Mouse (Mus musculus) hindbrain, embryonic 15.5 days (tissue): ENCODE data around the gene Olfr1178. TPM values are rescaled to one million over a fixed set of nuclear protein-coding genes. Genes with fewer than 3 reads are reported as not detected.

Experiments used
- ATAC-seq: fragments of 200-750 bp; cut with Nextera tagmentation; 2 replicates; pipeline ENCODE4 v1.8.0; 2017; ENCODE audit warnings: low read depth, moderate number of reproducible peaks, moderate TSS enrichment; ENCODE audit not compliant: low FRiP score
- H3K27ac ChIP-seq: fragments of 300-500 bp; sonication (generic); replicated peaks from 2 replicates; pipeline ENCODE4 v1.5.1; 2015; ENCODE audit warnings: mild to moderate bottlenecking, inconsistent platforms
- H3K27me3 ChIP-seq: fragments of 300-500 bp; sonication (generic); 2 replicates; pipeline ENCODE4 v1.6.1; 2015; ENCODE audit warnings: control low read depth, inconsistent platforms
- H3K36me3 ChIP-seq: fragments of 300-500 bp; sonication (generic); 2 replicates; pipeline ENCODE4 v1.6.1; 2015; ENCODE audit warnings: control low read depth, inconsistent platforms
- H3K4me1 ChIP-seq: fragments of 300-500 bp; sonication (generic); replicated peaks from 2 replicates; pipeline ENCODE4 v1.6.1; 2015; ENCODE audit warnings: control low read depth, inconsistent platforms
- H3K4me2 ChIP-seq: fragments of 300-500 bp; sonication (generic); 2 replicates; pipeline ENCODE4 v1.6.1; 2015; ENCODE audit warnings: moderate library complexity, mild to moderate bottlenecking, inconsistent platforms
- H3K4me3 ChIP-seq: fragments of 300-500 bp; sonication (generic); 2 replicates; pipeline ENCODE4 v1.5.1; 2015; ENCODE audit warnings: mild to moderate bottlenecking, inconsistent platforms
- H3K9ac ChIP-seq: fragments of 300-500 bp; sonication (generic); 2 replicates; pipeline ENCODE4 v1.6.1; 2015; ENCODE audit warnings: inconsistent platforms
- H3K9me3 ChIP-seq: fragments of 300-500 bp; sonication (generic); 2 replicates; pipeline ENCODE4 v1.6.1; 2016; ENCODE audit warnings: control low read depth, inconsistent platforms
- WGBS: fragments of 180-500 bp; shearing (Covaris S2); methylation state at CpG from one replicate; pipeline ENCODE4 v1.1.7; 2015; 5-methylcytosine and 5-hydroxymethylcytosine counted together
- polyA plus RNA-seq: library from polyadenylated mRNA; unstranded; fragments of >200 nt; fragmentation: Nextera tagmentation; extraction: Ambion mirVana; gene quantifications from 2 replicates; pipeline ENCODE4 v1.2.1, GENCODE M21; 2015

Gene Olfr1178
- not detected in 2 replicates for polyA plus RNA-seq

DNA sequence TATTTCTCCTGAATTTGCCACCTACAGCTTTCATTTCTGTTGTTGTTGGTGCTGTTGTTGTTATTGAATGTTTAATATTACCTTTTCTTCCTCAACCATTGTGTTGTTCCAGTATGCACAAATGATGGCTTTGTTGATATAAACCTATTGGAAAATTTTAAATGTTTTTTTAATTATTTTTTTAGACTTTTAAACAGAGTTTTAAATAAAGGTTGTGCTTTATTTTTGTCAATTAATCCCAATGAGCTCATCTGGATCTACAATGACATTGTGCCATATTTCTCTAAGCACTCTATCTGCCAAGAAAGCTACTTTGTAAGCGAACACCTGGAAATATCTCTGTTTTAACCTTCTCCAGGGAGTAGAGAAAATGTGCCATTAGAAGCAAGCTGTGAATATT, at the start of gene Olfr1178:
Olfr1178 (plus strand) TSS at position 301 of the 400 bp plus-strand sequence.
- ATAC-seq = no peak
- H3K4me3 ChIP-seq = no peak within 1 kb of the TSS
- H3K4me2 ChIP-seq = no peak within 1 kb of the TSS

DNA sequence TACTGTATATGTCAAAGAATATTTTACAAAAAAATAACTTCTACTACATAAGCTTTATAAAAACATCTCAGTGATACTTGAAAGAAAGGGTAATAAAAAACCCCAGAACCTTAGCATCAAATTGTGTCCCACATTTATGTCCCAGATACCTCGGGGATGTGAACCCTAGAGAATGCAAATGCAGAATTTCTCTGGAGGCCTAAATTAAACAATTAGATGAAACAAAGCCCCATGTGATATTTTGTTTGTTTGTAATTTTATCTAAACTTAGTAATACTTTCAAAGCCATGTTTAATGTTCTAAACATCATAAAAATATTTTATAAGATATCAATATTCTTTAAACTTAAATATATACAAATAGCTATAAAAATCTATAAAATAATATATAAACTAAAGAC, 40.5 kb upstream of the Olfr1178 start, which contains the start of gene Olfr1177-ps:
Olfr1177-ps (minus strand) TSS at position 101 of the 400 bp plus-strand sequence.
- H3K27ac ChIP-seq = no peak within 1 kb of the TSS
- no peak for ATAC-seq

More for the DNA sequence above, at the start of gene Olfr1178:
- Histone ChIP-seq H3K4me1 (no peaks in the 10 kb centered on the region), H3K36me3 (no peaks in the 10 kb centered on the region), H3K9ac (no peak within 1 kb of the TSS), H3K27ac (no peak within 1 kb of the TSS), H3K9me3 (no peaks in the 10 kb centered on the region), H3K27me3 (no peaks in the 10 kb centered on the region)
- WGBS = 84% methylated on average over 1 of the region's 1 CpGs

DNA sequence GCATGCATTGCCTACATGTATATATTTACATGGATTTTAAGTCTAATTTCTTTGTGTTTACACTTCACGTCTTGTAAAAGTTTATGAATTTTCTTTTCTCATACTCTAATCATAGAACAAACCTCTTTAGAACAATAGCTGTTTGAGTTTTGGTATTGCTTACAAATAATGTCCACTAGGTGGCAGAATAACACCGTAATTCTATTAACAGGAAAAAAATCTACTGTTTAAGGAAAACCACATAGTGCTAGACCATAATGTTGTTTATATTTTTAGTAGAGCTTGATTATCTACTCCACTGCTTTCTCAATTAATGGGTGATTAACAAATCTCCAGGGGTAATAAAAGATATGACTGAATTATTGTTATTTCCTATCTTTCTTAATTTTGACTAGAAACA, 30.6 kb upstream of the Olfr1178 start:
- Histone ChIP-seq H3K36me3 (no peaks in the 10 kb centered on the region), H3K9ac (no peak overlapping the region), H3K27ac (no peak overlapping the region), H3K4me3 (no peak overlapping the region), H3K4me2 (no peak overlapping the region), H3K27me3 (no peaks in the 10 kb centered on the region), H3K4me1 (no peaks in the 10 kb centered on the region), H3K9me3 (no peaks in the 10 kb centered on the region)
- ATAC-seq = peak; percentile 76
- 3% methylated on average over 2 of the region's 2 CpGs for WGBS

More for the DNA sequence above, 40.5 kb upstream of the Olfr1178 start, which contains the start of gene Olfr1177-ps:
- WGBS = 89% methylated on average over 1 of the region's 1 CpGs
- Histone ChIP-seq H3K9me3 (no peaks in the 10 kb centered on the region), H3K4me3 (no peak within 1 kb of the TSS), H3K4me2 (no peak within 1 kb of the TSS), H3K27me3 (no peaks in the 10 kb centered on the region), H3K4me1 (no peaks in the 10 kb centered on the region), H3K9ac (no peak within 1 kb of the TSS), H3K36me3 (no peaks in the 10 kb centered on the region)

DNA sequence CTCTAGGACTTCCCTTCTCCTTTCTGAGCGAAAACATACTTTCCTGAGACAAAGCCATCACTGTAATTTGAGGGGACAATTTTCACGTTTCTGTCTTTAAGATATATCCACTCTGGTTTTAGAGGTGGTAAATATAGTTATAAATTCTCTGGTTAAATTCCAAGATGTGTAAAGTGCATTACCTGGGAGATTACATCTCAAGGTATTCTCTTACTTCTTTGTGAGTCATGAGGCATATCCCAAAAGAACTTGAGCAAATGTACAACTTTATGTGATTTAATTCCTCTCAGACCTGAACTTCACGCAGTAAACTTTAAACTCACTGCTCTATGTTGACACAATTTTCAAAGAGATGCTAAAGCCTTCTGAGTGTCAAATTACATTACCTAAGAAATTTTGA, 19.5 kb downstream of the Olfr1178 start, which contains the start of gene Olfr1179:
Olfr1179 (minus strand) TSS at position 101 of the 400 bp plus-strand sequence.
- WGBS = 89% methylated on average over 3 of the region's 3 CpGs
- H3K4me1 ChIP-seq = no peaks in the 10 kb centered on the region
- no peak within 1 kb of the TSS for H3K4me3 ChIP-seq
- H3K27ac ChIP-seq = no peak within 1 kb of the TSS
- ATAC-seq = no peak
- H3K9me3 ChIP-seq = no peaks in the 10 kb centered on the region
- H3K9ac ChIP-seq = no peak within 1 kb of the TSS
- H3K27me3 ChIP-seq = no peaks in the 10 kb centered on the region
- H3K4me2 ChIP-seq = no peak within 1 kb of the TSS
- H3K36me3 ChIP-seq = no peaks in the 10 kb centered on the region

DNA sequence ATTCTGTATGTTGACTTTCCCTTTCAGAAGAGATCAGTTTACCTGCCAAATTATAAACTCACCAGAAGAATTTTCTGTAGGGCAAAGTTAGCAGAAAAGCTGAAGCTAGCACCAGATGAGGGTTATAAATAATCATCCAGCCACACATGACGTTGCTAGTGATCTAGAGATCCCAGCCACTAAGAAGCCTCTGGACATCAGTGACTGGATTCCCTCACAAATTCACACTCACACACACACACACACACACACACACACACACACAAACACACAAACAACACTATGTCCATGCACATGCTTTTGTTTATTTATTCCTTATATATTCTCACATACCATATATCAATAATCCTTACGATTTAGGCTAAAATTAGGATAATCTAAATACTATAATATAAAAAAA, 32.2 kb downstream of the Olfr1178 start, which contains the start of gene Olfr1180:
Olfr1180 (minus strand) TSS at position 101 of the 400 bp plus-strand sequence.
- no peak within 1 kb of the TSS for H3K4me2 ChIP-seq
- H3K27me3 ChIP-seq = no peaks in the 10 kb centered on the region
- H3K4me3 ChIP-seq = no peak within 1 kb of the TSS
- H3K27ac ChIP-seq = no peak within 1 kb of the TSS
- no peaks in the 10 kb centered on the region for H3K4me1 ChIP-seq
- 77% methylated on average over 2 of the region's 2 CpGs for WGBS
- H3K36me3 ChIP-seq = no peaks in the 10 kb centered on the region
- ATAC-seq = no peak
- no peak within 1 kb of the TSS for H3K9ac ChIP-seq
- no peaks in the 10 kb centered on the region for H3K9me3 ChIP-seq

DNA sequence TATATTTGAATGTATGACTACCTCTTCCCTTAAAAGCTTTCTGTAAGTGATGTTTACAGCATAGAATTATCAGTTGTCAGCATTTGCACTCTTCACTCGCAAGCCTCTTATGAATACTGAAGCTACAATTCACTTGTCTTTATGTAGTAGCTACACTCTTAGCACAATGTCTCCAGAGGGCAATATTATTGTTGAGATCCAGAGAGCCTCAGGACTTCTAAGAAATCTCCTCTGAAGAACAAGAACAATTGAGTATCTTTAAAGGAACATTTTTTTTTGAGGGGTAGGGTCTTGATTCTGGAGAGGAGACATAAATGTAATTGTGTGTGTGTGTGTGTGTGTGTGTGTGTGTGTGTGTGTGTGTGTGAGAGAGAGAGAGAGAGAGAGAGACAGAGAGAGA, 39.2 kb downstream of the Olfr1178 start, which contains the start of gene Olfr1181:
Olfr1181 (minus strand) TSS at position 101 of the 400 bp plus-strand sequence.
- H3K4me1 ChIP-seq = no peaks in the 10 kb centered on the region
- no peaks in the 10 kb centered on the region for H3K9me3 ChIP-seq
- no peaks in the 10 kb centered on the region for H3K27me3 ChIP-seq
- H3K4me2 ChIP-seq = no peak within 1 kb of the TSS
- no peak for ATAC-seq
- WGBS = 88% methylated on average over 1 of the region's 1 CpGs
- no peaks in the 10 kb centered on the region for H3K36me3 ChIP-seq
- H3K27ac ChIP-seq = no peak within 1 kb of the TSS
- no peak within 1 kb of the TSS for H3K9ac ChIP-seq
- no peak within 1 kb of the TSS for H3K4me3 ChIP-seq

DNA sequence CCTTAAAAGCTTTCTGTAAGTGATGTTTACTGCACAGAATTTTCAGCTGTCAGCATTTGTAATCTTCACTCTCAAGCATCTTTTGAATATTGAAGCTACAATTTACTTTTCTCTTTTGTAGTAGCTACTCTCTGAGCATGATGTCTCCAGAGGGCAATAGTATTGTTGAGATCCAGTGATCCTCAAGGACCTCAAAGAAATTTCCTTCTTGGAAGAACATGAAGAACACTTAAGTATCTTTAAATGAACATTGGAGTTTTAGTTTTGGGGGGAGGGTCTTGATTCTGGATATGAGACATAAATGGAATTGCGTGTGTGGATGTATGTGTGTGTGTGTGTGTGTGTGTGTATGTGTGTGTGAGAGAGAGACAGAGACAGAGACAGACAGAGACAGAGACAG, 62.2 kb downstream of the Olfr1178 start, which contains the start of gene Gm13757:
Gm13757 (minus strand) TSS at position 101 of the 400 bp plus-strand sequence.
- WGBS = 93% methylated on average over 1 of the region's 1 CpGs
- H3K27ac ChIP-seq = no peak within 1 kb of the TSS
- H3K4me2 ChIP-seq = no peak within 1 kb of the TSS
- H3K4me1 ChIP-seq = no peaks in the 10 kb centered on the region
- no peaks in the 10 kb centered on the region for H3K9me3 ChIP-seq
- no peak for ATAC-seq
- no peak within 1 kb of the TSS for H3K9ac ChIP-seq
- no peak within 1 kb of the TSS for H3K4me3 ChIP-seq
- no peaks in the 10 kb centered on the region for H3K36me3 ChIP-seq
- H3K27me3 ChIP-seq = no peaks in the 10 kb centered on the region

Other genes with a start within 250 kb of the Olfr1178 start
- gene Olfr1167, start 231.9 kb upstream of the Olfr1178 start, polyA plus RNA-seq = not detected in 2 replicates
- gene Olfr1168, start 205.2 kb upstream of the Olfr1178 start, polyA plus RNA-seq = not detected in 2 replicates
- gene Olfr1170, start 158.7 kb upstream of the Olfr1178 start, polyA plus RNA-seq = not detected in 2 replicates
- gene Olfr1173, start 107.2 kb upstream of the Olfr1178 start, polyA plus RNA-seq = not detected in 2 replicates
- not detected in 2 replicates for gene Olfr1174-ps, start 71.9 kb upstream of the Olfr1178 start, polyA plus RNA-seq
- gene Olfr1175-ps, start 59.8 kb upstream of the Olfr1178 start, polyA plus RNA-seq = not detected in 2 replicates
- gene Olfr1176, start 50.3 kb upstream of the Olfr1178 start, polyA plus RNA-seq = not detected in 2 replicates
- gene Olfr1177-ps, start 40.6 kb upstream of the Olfr1178 start, polyA plus RNA-seq = not detected in 2 replicates
- not detected in 2 replicates for gene Olfr1179, start 19.4 kb downstream of the Olfr1178 start, polyA plus RNA-seq
- gene Olfr1180, start 32.1 kb downstream of the Olfr1178 start, polyA plus RNA-seq = not detected in 2 replicates
- not detected in 2 replicates for gene Olfr1181, start 39.1 kb downstream of the Olfr1178 start, polyA plus RNA-seq
- not detected in 2 replicates for gene Gm13757, start 62.1 kb downstream of the Olfr1178 start, polyA plus RNA-seq
- gene Olfr1183, start 67.8 kb downstream of the Olfr1178 start, polyA plus RNA-seq = not detected in 2 replicates
- gene Olfr1184, start 96.5 kb downstream of the Olfr1178 start, polyA plus RNA-seq = not detected in 2 replicates
- not detected in 2 replicates for gene Olfr1185-ps1, start 106.3 kb downstream of the Olfr1178 start, polyA plus RNA-seq
- gene Olfr1186, start 131.5 kb downstream of the Olfr1178 start, polyA plus RNA-seq = not detected in 2 replicates
- not detected in 2 replicates for gene Olfr1188, start 169.9 kb downstream of the Olfr1178 start, polyA plus RNA-seq
- not detected in 2 replicates for gene Olfr1189, start 199.4 kb downstream of the Olfr1178 start, polyA plus RNA-seq